Mouse (Mus musculus) neural tube, embryonic 13.5 days (tissue): Measurements from ENCODE around the gene Slx4. TPM values are rescaled to one million over a fixed set of nuclear protein-coding genes. Genes with fewer than 3 reads are reported as not detected.

ENCODE experiments used
- ATAC-seq: fragments of 200-750 bp; cut with Nextera tagmentation; 2 replicates; pipeline ENCODE4 v1.8.0; 2017; ENCODE audit warnings: low read depth, mild to moderate bottlenecking, moderate TSS enrichment, moderate library complexity
- H3K27ac ChIP-seq: fragments of 300-500 bp; sonication (generic); replicated peaks from 2 replicates; pipeline ENCODE4 v1.5.1; 2015; ENCODE audit warnings: moderate library complexity, mild to moderate bottlenecking, inconsistent platforms
- H3K27me3 ChIP-seq: fragments of 300-500 bp; sonication (generic); 2 replicates; pipeline ENCODE4 v1.6.1; 2015; ENCODE audit warnings: mild to moderate bottlenecking, inconsistent platforms
- H3K36me3 ChIP-seq: fragments of 300-500 bp; sonication (generic); 2 replicates; pipeline ENCODE4 v1.6.1; 2015; ENCODE audit warnings: mild to moderate bottlenecking, inconsistent platforms
- H3K4me1 ChIP-seq: fragments of 300-500 bp; sonication (generic); replicated peaks from 2 replicates; pipeline ENCODE4 v1.6.1; 2015; ENCODE audit warnings: inconsistent platforms
- H3K4me2 ChIP-seq: fragments of 300-500 bp; sonication (generic); 2 replicates; pipeline ENCODE4 v1.6.1; 2015; ENCODE audit warnings: inconsistent platforms, mild to moderate bottlenecking, moderate library complexity
- H3K4me3 ChIP-seq: fragments of 300-500 bp; sonication (generic); 2 replicates; pipeline ENCODE4 v1.5.1; 2015; ENCODE audit warnings: mild to moderate bottlenecking, inconsistent platforms
- H3K9ac ChIP-seq: fragments of 300-500 bp; sonication (generic); 2 replicates; pipeline ENCODE4 v1.6.1; 2015; ENCODE audit warnings: moderate library complexity, mild to moderate bottlenecking, inconsistent platforms
- H3K9me3 ChIP-seq: fragments of 300-500 bp; sonication (generic); 2 replicates; pipeline ENCODE4 v1.6.1; 2016; ENCODE audit warnings: inconsistent platforms
- WGBS: fragments of 180-500 bp; shearing (Covaris S2); methylation state at CpG from one replicate; pipeline ENCODE4 v1.1.7; 2015; 5-methylcytosine and 5-hydroxymethylcytosine counted together
- polyA plus RNA-seq: library from polyadenylated mRNA; unstranded; fragments of >200 nt; fragmentation: Nextera tagmentation; extraction: Ambion mirVana; gene quantifications from 2 replicates; pipeline ENCODE4 v1.2.1, GENCODE M21; 2015

Slx4 gene
- polyA plus RNA-seq = 18.9 and 22.3 TPM in 2 replicates

DNA sequence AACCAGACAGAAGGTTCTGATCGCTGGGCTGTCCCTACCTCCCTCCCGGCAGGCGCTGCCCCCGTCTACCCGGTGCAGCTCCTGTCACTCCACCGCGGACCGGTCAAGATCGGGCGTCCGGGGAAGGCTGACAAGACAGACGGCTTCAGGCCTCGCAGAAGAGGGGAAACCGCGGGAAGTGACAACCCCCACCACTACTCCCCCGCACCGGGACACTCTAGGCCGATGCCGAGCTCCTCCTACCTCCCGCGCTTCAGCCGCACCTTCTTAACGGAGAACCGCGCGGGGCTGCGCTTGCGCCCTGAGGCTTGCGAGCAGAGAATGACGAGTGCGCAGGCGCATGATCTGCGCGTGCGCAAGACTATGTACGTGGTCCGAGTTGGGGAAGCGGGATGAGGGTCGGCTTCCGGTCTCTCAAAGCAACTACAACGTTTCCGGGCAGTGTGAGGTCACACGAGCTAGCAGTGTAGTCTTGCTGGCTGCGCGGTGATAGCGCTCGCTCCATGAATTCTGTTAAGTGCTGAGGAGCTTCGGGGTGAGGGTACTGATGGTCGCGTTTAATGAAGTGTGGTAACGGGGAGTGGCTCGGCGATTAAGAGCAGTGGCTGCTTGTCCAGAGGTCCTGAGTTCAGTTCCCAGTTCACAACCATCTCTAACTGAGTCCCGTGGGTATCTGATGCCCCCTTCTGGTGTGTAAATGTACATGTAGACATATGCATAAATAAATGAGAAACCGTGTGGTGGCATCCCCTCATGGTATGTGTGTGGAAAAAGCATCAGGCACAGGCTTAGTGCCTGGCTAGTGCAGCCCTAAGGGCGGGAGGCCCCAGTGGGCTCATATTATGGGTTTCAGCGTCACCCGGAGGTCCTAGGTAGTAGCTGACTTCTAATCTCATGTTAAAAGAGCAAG lies at the start of gene Slx4:
TSS of gene Slx4 (minus strand) at position 282 of the 910 bp plus-strand sequence.
- H3K4me1 ChIP-seq = peaks cover 22% of the 10 kb centered on the region
- no peaks in the 10 kb centered on the region for H3K9me3 ChIP-seq
- peak within 1 kb of the TSS; percentile 95 for H3K9ac ChIP-seq
- H3K4me3 ChIP-seq = peak within 1 kb of the TSS; percentile 90
- H3K27ac ChIP-seq = peak within 1 kb of the TSS; percentile 91
- H3K4me2 ChIP-seq = peak within 1 kb of the TSS; percentile 93
- H3K27me3 ChIP-seq = no peaks in the 10 kb centered on the region
- 1% methylated on average over 49 of the region's 58 CpGs for WGBS
- H3K36me3 ChIP-seq = peaks cover 25% of the 10 kb centered on the region
- peak; percentile 98 for ATAC-seq

- Histone ChIP-seq H3K9me3 (no peaks in the 10 kb centered on the region), H3K27ac (no peak overlapping the region), H3K4me3 (no peak overlapping the region), H3K9ac (no peak overlapping the region), H3K4me1 (no peaks in the 10 kb centered on the region), H3K27me3 (no peaks in the 10 kb centered on the region), H3K36me3 (peaks cover 91% of the 10 kb centered on the region), H3K4me2 (no peak overlapping the region)
- ATAC-seq = no peak
- 93% methylated on average over 4 of the region's 4 CpGs for WGBS
Measured at GRCm38 (mm10) chr16:4052601-4053000, 49.0 kb upstream of the Slx4 start.

DNA sequence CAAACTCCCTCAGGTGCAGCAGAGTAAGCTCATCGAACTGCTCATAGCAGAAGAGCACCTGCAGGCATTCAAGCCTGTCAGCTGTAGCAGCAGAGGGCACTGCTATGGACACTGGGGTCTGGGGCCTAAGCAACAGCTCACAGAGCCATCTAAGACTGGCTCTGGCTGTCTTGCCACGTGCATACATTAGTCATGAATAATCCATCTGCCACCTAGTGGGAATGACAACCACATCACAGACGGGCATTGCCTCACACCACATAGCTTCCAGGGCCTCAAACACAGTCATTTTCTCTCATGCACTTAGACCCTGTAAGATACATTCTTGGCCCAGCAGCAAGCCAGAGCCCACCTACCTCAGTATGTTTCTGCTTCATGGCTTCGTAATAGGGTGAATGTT lies 42.0 kb upstream of the Slx4 start:
- 86% methylated on average over 4 of the region's 4 CpGs for WGBS
- ATAC-seq = no peak
- Histone ChIP-seq H3K27me3 (no peaks in the 10 kb centered on the region), H3K4me1 (no peaks in the 10 kb centered on the region), H3K4me3 (no peak overlapping the region), H3K27ac (no peak overlapping the region), H3K4me2 (no peak overlapping the region), H3K9me3 (no peaks in the 10 kb centered on the region), H3K9ac (no peak overlapping the region), H3K36me3 (peaks cover 90% of the 10 kb centered on the region)

DNA sequence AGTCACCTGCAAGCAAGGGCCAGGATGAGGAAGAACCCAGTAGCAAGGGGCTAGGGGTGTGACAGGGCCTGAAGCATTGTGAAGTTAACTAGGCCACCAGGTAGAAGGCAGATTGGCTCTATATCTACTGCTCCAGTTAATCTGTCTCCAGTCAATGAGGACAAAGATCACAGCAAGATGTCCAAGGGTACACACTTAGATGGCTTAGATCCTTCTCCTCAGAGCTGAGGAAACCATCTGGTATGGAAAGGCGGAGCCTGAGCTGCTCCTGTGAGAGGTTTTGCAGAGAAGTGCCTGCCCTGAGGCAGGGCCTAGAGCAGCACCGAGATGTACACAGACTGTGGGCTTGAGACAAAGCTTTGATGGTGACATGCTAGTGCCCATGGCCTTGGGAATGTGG lies 40.5 kb upstream of the Slx4 start:
- no peak overlapping the region for H3K4me3 ChIP-seq
- no peaks in the 10 kb centered on the region for H3K9me3 ChIP-seq
- WGBS = 97% methylated on average over 2 of the region's 2 CpGs
- H3K27me3 ChIP-seq = no peaks in the 10 kb centered on the region
- no peak for ATAC-seq
- no peaks in the 10 kb centered on the region for H3K4me1 ChIP-seq
- no peak overlapping the region for H3K4me2 ChIP-seq
- no peak overlapping the region for H3K27ac ChIP-seq
- H3K36me3 ChIP-seq = peaks cover 88% of the 10 kb centered on the region
- no peak overlapping the region for H3K9ac ChIP-seq

DNA sequence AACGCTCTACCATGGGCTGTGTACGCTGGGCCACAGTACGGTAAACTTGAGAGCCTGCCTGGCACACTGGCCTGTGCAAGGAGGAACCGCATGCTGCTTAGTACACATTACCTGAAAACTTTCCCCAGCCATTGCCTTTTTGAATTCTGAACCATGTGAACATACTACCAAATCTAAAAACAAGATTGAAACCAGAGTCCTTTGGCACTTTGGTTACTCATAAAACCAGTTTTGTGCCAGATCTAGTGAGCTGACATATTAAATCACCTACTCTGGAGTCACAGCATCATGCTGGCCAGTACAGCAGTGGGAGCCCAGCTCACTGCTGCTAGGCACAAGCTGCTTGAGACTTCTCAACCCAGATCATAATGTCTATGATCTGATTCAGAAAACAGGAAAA lies 38.1 kb upstream of the Slx4 start:
- 95% methylated on average over 4 of the region's 4 CpGs for WGBS
- Histone ChIP-seq H3K36me3 (peaks cover 89% of the 10 kb centered on the region), H3K9ac (no peak overlapping the region), H3K27me3 (no peaks in the 10 kb centered on the region), H3K4me1 (no peaks in the 10 kb centered on the region), H3K4me2 (no peak overlapping the region), H3K4me3 (no peak overlapping the region), H3K27ac (no peak overlapping the region), H3K9me3 (no peaks in the 10 kb centered on the region)
- ATAC-seq = no peak

DNA sequence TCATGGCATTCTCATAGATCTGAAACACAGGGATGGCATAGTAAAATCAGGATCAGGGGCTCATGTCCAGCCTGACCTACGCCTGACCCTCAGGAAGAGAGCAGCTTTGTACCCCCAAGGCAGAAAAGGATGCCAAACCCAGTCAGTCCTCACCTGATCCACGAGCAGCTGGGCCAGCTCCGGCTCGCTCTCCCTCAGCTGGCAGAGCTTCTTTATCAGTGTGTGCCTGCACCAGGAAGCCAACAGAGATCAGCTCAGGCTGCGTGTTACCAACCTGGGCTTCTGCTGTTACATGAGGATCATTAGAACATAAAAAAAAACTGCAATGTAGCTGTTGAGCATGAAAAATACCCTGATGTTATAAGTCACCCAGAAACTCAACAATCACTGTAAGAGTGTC lies 36.6 kb upstream of the Slx4 start:
- no peaks in the 10 kb centered on the region for H3K9me3 ChIP-seq
- H3K36me3 ChIP-seq = peaks cover 79% of the 10 kb centered on the region
- no peaks in the 10 kb centered on the region for H3K4me1 ChIP-seq
- no peak overlapping the region for H3K4me2 ChIP-seq
- H3K27me3 ChIP-seq = no peaks in the 10 kb centered on the region
- H3K9ac ChIP-seq = no peak overlapping the region
- WGBS = 91% methylated on average over 5 of the region's 5 CpGs
- H3K4me3 ChIP-seq = no peak overlapping the region
- no peak overlapping the region for H3K27ac ChIP-seq
- no peak for ATAC-seq

GRCm38 (mm10) chr16:4037690-4038089 lies 34.1 kb upstream of the Slx4 start:
- no peak overlapping the region for H3K4me2 ChIP-seq
- no peaks in the 10 kb centered on the region for H3K4me1 ChIP-seq
- H3K36me3 ChIP-seq = peaks cover 62% of the 10 kb centered on the region
- no peak overlapping the region for H3K27ac ChIP-seq
- no peaks in the 10 kb centered on the region for H3K27me3 ChIP-seq
- no peak overlapping the region for H3K4me3 ChIP-seq
- no peak overlapping the region for H3K9ac ChIP-seq
- H3K9me3 ChIP-seq = no peaks in the 10 kb centered on the region
- no peak for ATAC-seq
- WGBS = 94% methylated on average over 7 of the region's 7 CpGs

DNA sequence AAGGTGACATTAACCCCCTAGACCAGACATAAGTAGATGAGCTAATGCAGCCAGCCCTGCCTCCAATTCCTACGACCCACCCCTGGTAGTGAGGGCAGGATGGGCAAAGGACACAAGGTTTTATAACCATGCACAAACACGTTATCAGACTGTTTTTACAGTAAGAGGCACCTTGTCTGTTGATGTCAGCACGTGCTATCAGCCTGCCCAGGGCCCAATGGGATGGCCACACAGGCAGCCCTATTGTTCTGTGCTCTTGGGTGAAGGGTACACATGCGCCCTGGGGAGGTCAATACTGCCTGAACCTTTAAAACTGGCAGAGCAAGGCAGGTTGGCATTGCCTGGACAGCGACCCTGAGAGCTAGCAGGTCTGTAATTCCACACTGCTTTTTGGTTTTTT lies 33.2 kb upstream of the Slx4 start, which contains the start of gene Dnase1:
TSS of gene Dnase1 (plus strand) at position 136 of the 400 bp plus-strand sequence.
- WGBS = 89% methylated on average over 5 of the region's 5 CpGs
- H3K27me3 ChIP-seq = no peaks in the 10 kb centered on the region
- peaks cover 55% of the 10 kb centered on the region for H3K36me3 ChIP-seq

DNA sequence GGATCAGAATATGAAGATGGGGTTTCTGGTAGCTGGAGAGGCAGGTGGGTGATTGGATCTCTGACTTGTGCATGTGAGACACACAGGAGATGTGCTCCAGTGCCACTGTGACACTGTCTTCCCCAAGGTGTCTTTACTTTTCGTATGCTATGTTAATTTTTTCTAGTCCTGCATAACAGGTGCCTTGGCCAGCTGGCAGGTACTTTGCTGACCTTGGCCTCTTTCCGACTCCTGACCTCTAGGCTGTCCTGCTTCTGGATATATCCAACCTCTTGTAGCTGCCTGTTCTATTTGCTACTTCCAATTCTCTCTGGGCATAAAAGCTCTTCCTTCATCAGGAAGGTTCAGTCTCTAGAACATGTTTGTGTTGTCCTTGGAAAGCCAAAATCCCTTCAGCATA lies 32.0 kb upstream of the Slx4 start:
- Histone ChIP-seq H3K4me1 (no peaks in the 10 kb centered on the region), H3K4me2 (no peak overlapping the region), H3K36me3 (peaks cover 46% of the 10 kb centered on the region), H3K9me3 (no peaks in the 10 kb centered on the region), H3K4me3 (no peak overlapping the region), H3K27me3 (no peaks in the 10 kb centered on the region), H3K9ac (no peak overlapping the region), H3K27ac (no peak overlapping the region)
- no peak for ATAC-seq
- WGBS = 90% methylated on average over 2 of the region's 2 CpGs

More for the DNA sequence above, 33.2 kb upstream of the Slx4 start, which contains the start of gene Dnase1:
- H3K4me1 ChIP-seq = no peaks in the 10 kb centered on the region
- no peaks in the 10 kb centered on the region for H3K9me3 ChIP-seq
- no peak within 1 kb of the TSS for H3K9ac ChIP-seq
- ATAC-seq = no peak
- no peak within 1 kb of the TSS for H3K4me2 ChIP-seq
- H3K4me3 ChIP-seq = no peak within 1 kb of the TSS
- no peak within 1 kb of the TSS for H3K27ac ChIP-seq

DNA sequence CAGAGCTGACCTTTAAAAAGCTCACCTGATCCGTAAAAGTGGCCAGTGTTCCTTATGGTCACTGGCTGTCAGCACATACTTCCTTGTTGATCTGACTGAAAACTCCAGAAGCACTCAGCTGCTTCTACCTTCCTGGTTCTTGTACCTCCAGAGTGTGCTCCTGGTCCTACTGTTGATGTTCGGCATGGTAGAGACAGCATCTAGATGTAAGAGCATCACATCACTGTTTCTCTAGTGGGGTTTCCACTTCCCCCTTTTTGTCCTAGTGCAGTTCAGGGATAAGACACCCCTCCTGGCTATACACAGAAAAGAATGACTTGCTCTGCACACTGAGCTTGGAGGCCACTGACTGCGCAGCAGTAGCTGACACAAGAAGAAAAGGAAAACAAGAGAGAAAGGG lies 30.9 kb upstream of the Slx4 start:
- no peak for ATAC-seq
- no peak overlapping the region for H3K27ac ChIP-seq
- no peaks in the 10 kb centered on the region for H3K9me3 ChIP-seq
- no peak overlapping the region for H3K9ac ChIP-seq
- no peaks in the 10 kb centered on the region for H3K27me3 ChIP-seq
- H3K4me2 ChIP-seq = no peak overlapping the region
- 85% methylated on average over 3 of the region's 3 CpGs for WGBS
- H3K4me1 ChIP-seq = no peaks in the 10 kb centered on the region
- H3K36me3 ChIP-seq = peaks cover 37% of the 10 kb centered on the region
- no peak overlapping the region for H3K4me3 ChIP-seq

- Histone ChIP-seq H3K9me3 (no peaks in the 10 kb centered on the region), H3K27ac (no peak overlapping the region), H3K27me3 (no peaks in the 10 kb centered on the region), H3K4me1 (no peaks in the 10 kb centered on the region), H3K4me2 (no peak overlapping the region), H3K36me3 (peaks cover 32% of the 10 kb centered on the region), H3K9ac (no peak overlapping the region), H3K4me3 (no peak overlapping the region)
- 76% methylated on average over 5 of the region's 5 CpGs for WGBS
- ATAC-seq = no peak
Measured at GRCm38 (mm10) chr16:4033971-4034370, 30.4 kb upstream of the Slx4 start.

GRCm38 (mm10) chr16:4032341-4032748 lies 28.8 kb upstream of the Slx4 start:
- Histone ChIP-seq H3K27ac (no peak overlapping the region), H3K4me1 (no peaks in the 10 kb centered on the region), H3K36me3 (peaks cover 16% of the 10 kb centered on the region), H3K9me3 (no peaks in the 10 kb centered on the region), H3K9ac (no peak overlapping the region), H3K4me2 (no peak overlapping the region), H3K4me3 (no peak overlapping the region), H3K27me3 (no peaks in the 10 kb centered on the region)
- ATAC-seq = no peak
- WGBS = 88% methylated on average over 6 of the region's 6 CpGs
